Mouse (Mus musculus) layer of hippocampus, adult 2 months (tissue): ENCODE measurements around the gene Pds5b. TPM values are rescaled to one million over a fixed set of nuclear protein-coding genes. Genes with fewer than 3 reads are reported as not detected.
"Not testable (repeated sequence)": the region's sequence is repeated elsewhere in the genome, so short reads cannot be mapped to it uniquely, and the experiment has no call there.

Experiments
- DNase-seq, 2 experiments: peaks; one replicate each; pipeline ENCODE4 v3.0.0; 2022; ENCODE audit warnings: low spot score in 2 of 2
- H3K27ac ChIP-seq: fragments of 200-600 bp; 2 replicates; pipeline ENCODE4 v1.8.1; 2022
- H3K4me3 ChIP-seq: fragments of 200-600 bp; 2 replicates; pipeline ENCODE4 v1.8.1; 2022; ENCODE audit warnings: mild to moderate bottlenecking
- CTCF ChIP-seq: fragments of 200-600 bp; conservative IDR thresholded peaks from 2 replicates; pipeline ENCODE4 v1.8.1; 2022; ENCODE audit warnings: antibody characterized with exemption, mild to moderate bottlenecking, moderate library complexity
- total RNA-seq, 2 experiments: library from RNA; stranded (reverse); gene quantifications; 2 replicates each; pipeline ENCODE4 v1.2.3; 2021

The Pds5b gene
- total RNA-seq, 2 experiments from 2014 or later: 77.4 to 89.3 TPM

DNA sequence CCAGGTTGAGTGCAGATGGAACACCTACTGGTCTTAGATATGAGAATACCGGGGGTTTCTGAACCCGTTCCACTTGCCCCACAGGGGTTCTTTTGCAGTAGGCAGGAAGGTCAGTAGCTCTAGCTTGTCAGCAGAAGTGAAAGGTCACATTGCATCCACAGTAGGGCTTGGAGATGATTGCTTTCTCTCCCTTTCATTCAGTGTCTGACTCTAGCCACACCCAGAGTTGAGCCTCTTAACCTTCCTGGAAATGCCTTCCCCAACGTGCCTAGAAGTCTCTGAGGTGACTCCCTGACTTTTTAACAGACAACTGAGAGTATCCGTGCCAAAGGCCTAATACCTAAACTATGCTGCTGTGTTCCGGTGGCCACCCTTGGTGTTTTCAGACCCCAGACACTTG lies 146.0 kb downstream of the Pds5b start:
- no peak for DNase-seq
- H3K4me3 ChIP-seq: no peak overlapping the region
- no peak for TF ChIP-seq CTCF
- no peak overlapping the region for H3K27ac ChIP-seq

DNA sequence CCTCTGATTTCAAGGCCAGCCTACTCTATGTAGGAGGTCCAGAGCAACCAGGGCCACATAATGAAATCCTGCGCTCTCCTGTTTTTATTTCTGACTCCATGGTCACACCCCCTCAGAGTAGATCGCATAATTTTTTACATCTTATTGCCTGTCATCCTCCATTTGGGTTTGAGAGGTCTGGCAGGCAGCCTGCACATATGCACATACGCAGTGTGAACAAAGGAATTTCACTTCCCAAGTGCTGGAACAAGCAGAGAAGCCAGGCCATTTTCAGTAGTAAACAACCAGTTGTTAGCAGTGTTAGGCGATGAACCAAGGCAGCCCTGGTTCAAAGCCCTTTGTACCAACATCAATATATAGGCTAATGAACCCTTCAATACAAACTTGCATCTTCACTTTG lies 147.6 kb downstream of the Pds5b start:
- DNase-seq: no peak
- H3K4me3 ChIP-seq: no peak overlapping the region
- H3K27ac ChIP-seq: no peak overlapping the region
- no peak for TF ChIP-seq CTCF

DNA sequence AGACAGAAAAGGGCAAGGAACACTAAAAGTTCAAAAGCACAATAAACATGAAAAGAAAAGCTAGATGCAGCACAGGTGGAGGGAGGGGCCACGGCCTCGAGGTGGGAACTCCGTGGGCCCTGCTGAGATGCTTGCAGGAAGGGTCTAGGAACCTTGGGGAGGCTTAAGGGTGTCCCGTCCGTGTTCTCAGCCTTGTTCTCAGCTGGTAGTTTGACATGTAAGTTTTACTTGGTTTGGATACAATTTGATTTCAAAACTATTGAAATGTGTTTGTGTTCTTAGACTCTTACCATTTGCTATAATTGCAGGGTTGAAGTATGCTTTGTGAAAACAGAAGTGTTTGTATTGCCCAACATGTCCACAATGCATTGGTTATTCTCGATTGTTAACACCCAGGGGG lies 149.2 kb downstream of the Pds5b start:
- DNase-seq: no peak
- Histone ChIP-seq H3K4me3 (no peak overlapping the region), H3K27ac (peak overlapping the region; percentile 56; the same call in 1 of the 2 replicates)
- no peak for TF ChIP-seq CTCF

DNA sequence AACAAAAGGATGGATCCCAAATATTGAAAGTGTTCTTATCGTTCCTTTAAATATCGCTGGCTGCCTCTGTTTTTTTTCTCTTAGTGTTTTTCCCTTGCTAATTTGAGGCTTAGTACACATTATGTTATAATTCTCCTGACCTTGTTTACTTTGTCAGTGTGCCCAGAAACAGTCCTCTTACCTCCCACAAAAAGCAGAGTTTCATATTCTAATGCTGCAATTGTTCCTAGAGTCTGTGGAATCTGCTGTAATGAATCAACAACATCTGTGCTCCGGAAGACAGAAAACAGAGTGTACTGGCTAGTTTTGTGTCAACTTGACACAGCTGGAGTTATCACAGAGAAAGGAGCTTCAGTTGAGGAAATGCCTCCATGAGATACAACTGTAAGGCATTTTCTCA lies 149.8 kb downstream of the Pds5b start:
- DNase-seq: no peak

DNA sequence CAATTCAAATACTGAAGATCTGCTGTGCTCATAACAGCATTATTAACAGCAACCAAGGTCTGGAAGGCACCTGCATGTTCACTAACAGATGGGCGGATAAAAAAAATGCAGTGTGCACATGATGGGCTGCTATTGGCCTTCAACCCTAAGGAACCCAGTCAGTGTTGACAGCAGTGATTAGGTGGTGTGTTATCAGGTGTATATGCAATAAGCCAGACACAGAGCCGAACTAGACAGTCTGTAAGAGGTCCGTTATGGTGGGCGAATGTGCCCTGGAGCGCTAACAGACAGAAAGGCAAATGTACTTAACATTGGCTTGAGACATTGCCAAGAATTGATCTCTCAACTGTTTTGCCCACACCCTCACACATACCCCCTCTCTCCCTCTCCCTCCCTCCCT lies 156.0 kb downstream of the Pds5b start:
- no peak overlapping the region for H3K4me3 ChIP-seq
- no peak for TF ChIP-seq CTCF
- H3K27ac ChIP-seq: no peak overlapping the region; the same call in 1 of the 2 replicates
- no peak for DNase-seq

More for the DNA sequence above, 149.8 kb downstream of the Pds5b start:
- no peak for TF ChIP-seq CTCF
- Histone ChIP-seq H3K27ac (peak overlapping the region; percentile 56; the same call in 1 of the 2 replicates), H3K4me3 (no peak overlapping the region)

DNA sequence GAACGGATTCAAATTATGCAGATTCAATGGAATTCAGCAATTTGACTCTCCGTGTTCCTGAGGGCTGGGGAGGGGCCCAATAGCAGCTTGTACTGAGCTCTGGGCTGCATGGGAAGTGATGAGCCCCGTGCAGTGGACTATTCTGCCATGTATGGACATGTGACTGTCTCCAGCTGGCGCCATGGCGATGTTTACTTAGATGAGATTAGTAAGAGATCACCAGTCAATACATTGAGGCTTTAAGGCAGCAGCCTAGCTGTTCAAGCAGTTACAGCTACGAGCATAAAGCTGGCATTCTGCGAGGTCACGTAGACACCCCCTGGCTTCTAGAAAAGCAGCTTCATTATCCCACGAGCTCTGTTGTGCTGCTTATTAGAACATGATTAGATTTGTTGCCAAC lies 157.2 kb downstream of the Pds5b start:
- TF ChIP-seq CTCF: no peak
- DNase-seq: no peak
- no peak overlapping the region for H3K4me3 ChIP-seq
- no peak overlapping the region for H3K27ac ChIP-seq

DNA sequence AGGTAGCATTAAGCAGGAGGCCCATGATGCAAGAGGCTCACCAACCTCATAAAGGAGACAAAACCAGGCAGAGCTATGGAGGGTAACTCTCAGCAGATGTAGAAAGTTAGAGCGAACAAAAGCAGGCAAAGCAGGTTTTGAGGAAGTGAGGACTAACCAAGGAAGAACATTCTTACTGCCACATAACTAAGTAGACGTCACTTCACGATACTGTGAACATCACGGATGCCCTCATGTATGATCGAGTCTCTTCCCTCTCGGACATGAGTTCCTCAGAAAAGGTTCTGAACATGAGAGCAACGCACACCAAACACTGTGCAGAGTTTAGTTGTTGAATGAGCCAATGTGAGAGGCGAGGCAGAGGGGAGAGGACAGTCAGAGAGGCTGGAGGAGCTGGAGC lies 163.2 kb downstream of the Pds5b start:
- Histone ChIP-seq H3K27ac (no peak overlapping the region), H3K4me3 (no peak overlapping the region)
- no peak for DNase-seq
- no peak for TF ChIP-seq CTCF

DNA sequence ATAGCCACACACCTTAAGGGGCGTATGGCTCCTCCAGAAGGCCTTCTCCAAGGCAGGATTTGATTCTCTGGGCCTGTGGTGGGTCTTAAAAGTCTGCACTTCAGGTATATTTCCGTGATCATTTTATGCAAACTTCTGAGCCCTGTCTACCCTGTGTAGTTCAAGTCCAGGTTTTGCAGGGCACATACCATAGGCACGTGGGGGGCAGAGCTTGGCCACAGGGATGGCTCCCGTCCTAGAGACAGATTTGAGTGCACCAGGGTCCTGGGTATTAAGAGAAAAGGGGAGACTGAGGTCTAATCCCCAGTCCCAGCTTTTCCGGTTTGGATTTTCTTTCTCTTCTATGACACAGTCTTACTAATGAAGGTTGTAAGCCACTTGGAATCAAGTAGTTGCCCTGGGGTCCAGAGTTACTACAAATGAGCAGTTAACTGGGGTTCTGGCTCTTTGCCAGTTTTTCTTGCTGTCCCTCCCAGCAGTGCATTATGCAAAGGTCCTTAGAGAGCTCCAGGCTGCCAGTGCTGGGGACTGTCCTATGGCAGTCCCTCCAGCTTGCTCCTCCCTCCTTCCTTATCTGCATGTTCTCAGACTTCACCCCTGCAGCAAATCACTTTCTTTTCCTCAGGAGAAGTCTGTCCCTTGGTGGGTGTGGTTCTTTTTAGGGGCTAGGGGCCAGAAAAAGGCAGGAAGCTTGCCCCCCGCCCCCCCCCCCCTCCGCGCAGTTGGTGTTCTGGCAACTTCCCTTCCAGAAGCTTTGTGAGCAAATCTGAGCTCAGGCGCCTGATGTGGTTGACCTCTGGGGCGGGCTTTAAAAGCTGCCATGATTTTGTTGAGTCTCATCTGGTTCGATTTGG lies 166.4 kb downstream of the Pds5b start:
- H3K27ac ChIP-seq: no peak overlapping the region
- TF ChIP-seq CTCF: no peak
- H3K4me3 ChIP-seq: no peak overlapping the region
- DNase-seq: no peak

DNA sequence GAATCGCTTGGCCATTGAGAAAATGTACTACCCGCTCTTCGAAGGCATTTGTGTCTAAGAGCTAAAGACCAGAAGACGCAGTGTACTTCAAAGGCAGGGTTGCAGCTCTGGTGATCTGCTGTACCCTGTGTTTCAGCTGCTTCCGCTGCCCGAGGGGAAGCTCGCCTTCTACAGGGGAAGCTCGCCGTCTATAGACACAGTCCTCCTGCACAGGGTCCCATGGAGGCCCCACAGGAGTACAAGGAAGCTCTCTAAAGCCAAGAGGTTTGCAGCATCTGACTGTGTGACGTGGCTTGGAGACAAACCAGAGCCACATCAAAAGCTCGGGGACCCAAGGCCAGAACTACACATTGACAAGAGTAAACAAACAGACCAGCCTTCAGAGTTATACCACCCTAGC lies 167.1 kb downstream of the Pds5b start:
- no peak for DNase-seq
- H3K27ac ChIP-seq: no peak overlapping the region
- no peak for TF ChIP-seq CTCF
- no peak overlapping the region for H3K4me3 ChIP-seq

DNA sequence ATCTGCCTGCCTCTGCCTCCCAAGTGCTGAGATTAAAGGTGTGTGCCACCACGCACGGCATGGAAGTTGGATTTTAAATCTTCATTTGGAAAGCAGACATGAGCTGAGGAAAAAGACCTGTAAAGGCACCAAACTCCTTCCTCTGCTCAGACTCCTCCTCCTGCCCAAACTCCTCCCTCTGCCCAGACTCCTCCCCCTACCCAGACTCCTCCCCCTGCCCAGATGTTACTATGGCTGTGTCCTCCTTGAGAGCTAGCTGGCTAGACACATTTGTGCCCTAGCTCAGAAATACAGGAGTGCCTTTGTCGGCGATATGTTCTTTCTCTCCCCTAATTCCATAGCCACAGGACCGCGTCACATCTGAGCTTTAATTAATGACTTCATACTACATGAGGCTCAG lies 172.4 kb downstream of the Pds5b start:
- Histone ChIP-seq H3K4me3 (no peak overlapping the region), H3K27ac (no peak overlapping the region)
- TF ChIP-seq CTCF: no peak
- DNase-seq: no peak

DNA sequence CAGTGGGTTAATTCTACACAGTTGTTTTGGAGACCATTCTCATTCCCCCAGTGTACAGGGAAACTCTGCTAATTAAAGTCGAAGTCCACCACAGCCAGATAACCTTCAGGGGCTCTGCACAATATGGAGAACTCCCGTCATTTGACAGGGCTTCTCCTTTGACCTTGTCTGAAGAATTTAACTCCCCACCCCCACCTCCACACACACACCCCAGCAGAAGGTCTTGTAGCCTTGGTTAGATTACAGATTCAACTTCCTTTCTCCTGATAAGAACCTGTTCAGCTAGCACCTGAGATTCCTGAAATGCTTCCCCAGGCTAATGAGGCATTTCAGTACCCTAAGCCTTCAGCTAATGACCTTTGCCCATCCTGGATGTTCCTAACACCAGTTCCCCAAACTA lies 177.3 kb downstream of the Pds5b start:
- H3K4me3 ChIP-seq: no peak overlapping the region
- no peak for TF ChIP-seq CTCF
- no peak for DNase-seq
- H3K27ac ChIP-seq: no peak overlapping the region

DNA sequence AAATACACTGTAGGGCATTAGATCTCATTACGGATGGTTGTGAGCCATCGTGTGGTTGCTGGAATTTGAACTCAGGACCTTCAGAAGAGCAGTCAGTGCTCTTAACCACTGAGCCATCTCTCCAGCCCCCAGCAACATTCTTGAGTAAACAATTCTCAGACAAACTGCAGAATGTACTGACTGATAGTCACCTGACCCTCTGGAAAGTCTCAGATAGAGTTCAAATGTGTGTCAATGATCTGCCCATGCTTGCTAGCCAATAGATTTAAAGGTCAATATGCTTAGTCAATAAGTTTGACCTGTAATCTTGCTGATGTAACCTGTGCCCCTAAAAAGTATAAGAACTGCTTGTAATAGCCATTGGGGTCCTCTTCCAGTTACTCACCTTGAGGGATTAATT lies 178.6 kb downstream of the Pds5b start:
- DNase-seq, H3K4me3 ChIP-seq: not testable (repeated sequence)

DNA sequence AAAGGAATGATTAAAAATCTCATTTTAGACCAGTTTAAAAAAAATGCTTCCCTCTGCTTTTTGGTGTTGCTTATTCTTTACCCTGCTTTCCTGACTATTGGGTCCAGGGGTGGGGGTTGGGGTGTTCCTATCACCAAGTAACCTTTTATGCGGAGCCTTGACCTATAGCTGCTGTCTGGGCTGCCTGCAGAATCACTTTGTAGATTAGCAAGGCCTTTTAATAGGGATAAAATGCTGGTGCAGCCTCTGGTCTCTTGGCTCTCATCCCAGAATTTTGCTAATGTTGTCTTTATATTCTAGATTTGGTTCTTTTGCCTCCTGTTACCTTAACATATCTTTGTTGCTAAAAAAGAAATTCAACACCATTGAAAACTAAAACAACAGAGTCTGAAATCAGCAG lies 181.0 kb downstream of the Pds5b start:
- TF ChIP-seq CTCF: no peak
- H3K27ac ChIP-seq: peak overlapping the region; percentile 72
- H3K4me3 ChIP-seq: no peak overlapping the region
- no peak for DNase-seq

More for the DNA sequence above, 178.6 kb downstream of the Pds5b start:
- not testable (repeated sequence) for H3K27ac ChIP-seq

DNA sequence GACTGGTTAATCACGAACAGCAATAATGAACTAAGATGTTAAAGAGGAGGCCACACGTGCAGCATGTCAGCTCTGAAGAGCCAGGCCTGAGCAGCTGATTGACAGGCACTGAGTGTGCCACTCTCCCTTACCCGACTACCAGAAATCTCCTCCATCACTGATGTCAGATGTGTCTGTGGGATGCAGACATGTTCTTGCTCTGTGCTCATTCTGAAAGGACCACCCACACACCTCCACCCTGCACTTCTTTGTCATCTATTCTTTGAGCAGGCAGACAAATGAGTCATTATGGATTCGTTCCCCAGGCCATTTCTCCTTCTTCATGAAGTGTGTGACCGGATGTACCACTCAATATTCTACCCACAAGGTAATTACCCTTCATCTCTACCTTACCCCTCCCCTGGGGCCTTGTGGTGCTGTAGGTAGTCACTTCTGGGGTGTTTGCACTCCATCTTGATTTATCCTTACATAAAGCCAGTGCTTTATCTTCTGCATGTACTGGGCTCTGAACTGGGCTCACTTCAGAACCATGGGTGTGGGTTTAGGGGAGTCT lies 186.2 kb downstream of the Pds5b start:
- Histone ChIP-seq H3K4me3 (no peak overlapping the region), H3K27ac (peak overlapping the region; percentile 83)
- TF ChIP-seq CTCF: no peak
- peak; percentile 25 to 70 for DNase-seq

Other genes with a start within 250 kb of the Pds5b start
- gene Zar1l, start 155.6 kb upstream of the Pds5b start, total RNA-seq: not detected
- 1 to 10 TPM; 6.6 to 9.7 TPM for gene Brca2, start 151.1 kb upstream of the Pds5b start, total RNA-seq
- 10 to 100 TPM; 55.5 to 57.0 TPM for gene N4bp2l1, start 76.6 kb upstream of the Pds5b start, total RNA-seq
- 10 to 100 TPM; 88.2 to 89.9 TPM for gene N4bp2l2, start 7.6 kb upstream of the Pds5b start, total RNA-seq